Mouse (Mus musculus) telencephalon, adult 2 months (tissue): ENCODE results near the gene Spata20.
A peak's percentile ranks its signal among the peaks of the same experiment; 100 is the strongest.

Source experiments
- DNase-seq: peaks from one replicate; pipeline ENCODE4 v3.0.0-alpha.2; 2011; ENCODE audit warnings: low read depth, low spot score

Spata20 gene

GRCm38 (mm10) chr11:94486001-94486400 lies at the start of gene Spata20:
TSS of gene Spata20 (minus strand) at chr11:94486179.
- DNase-seq: no peak

GRCm38 (mm10) chr11:94533171-94533570 lies 47.2 kb upstream of the Spata20 start:
- peak; percentile 43 for DNase-seq

- no peak for DNase-seq
Observed at GRCm38 (mm10) chr11:94528879-94529278, 42.9 kb upstream of the Spata20 start.

GRCm38 (mm10) chr11:94526171-94526879 lies 40.3 kb upstream of the Spata20 start:
- DNase-seq: no peak

GRCm38 (mm10) chr11:94521219-94521843 lies 35.4 kb upstream of the Spata20 start, which contains the start of gene Mycbpap:
TSS of gene Mycbpap (minus strand) at chr11:94521742.
- DNase-seq: no peak

GRCm38 (mm10) chr11:94513452-94513851 lies 27.5 kb upstream of the Spata20 start:
- no peak for DNase-seq

GRCm38 (mm10) chr11:94508976-94509375 lies 23.0 kb upstream of the Spata20 start:
- DNase-seq: no peak

GRCm38 (mm10) chr11:94501482-94501881 lies 15.5 kb upstream of the Spata20 start:
- DNase-seq: no peak

- no peak for DNase-seq
Observed at GRCm38 (mm10) chr11:94500362-94500761, 14.4 kb upstream of the Spata20 start.

- DNase-seq: no peak
Observed at GRCm38 (mm10) chr11:94499661-94500152, 13.7 kb upstream of the Spata20 start, which contains the start of gene Epn3. TSS of gene Epn3 (minus strand) at chr11:94499974.

- DNase-seq: no peak
Observed at GRCm38 (mm10) chr11:94499035-94499434, 13.1 kb upstream of the Spata20 start.

- DNase-seq: no peak
Observed at GRCm38 (mm10) chr11:94498093-94498996, 12.4 kb upstream of the Spata20 start.

- DNase-seq: no peak
Observed at GRCm38 (mm10) chr11:94495415-94495814, 9.4 kb upstream of the Spata20 start.

- no peak for DNase-seq
Observed at GRCm38 (mm10) chr11:94491749-94492099, 5.7 kb upstream of the Spata20 start.

GRCm38 (mm10) chr11:94491035-94491748 lies 5.2 kb upstream of the Spata20 start:
- no peak for DNase-seq

GRCm38 (mm10) chr11:94489745-94490144 lies 3.8 kb upstream of the Spata20 start:
- no peak for DNase-seq

- no peak for DNase-seq
Observed at GRCm38 (mm10) chr11:94488767-94489533, 3.0 kb upstream of the Spata20 start.

- DNase-seq: no peak
Observed at GRCm38 (mm10) chr11:94485223-94485622, 756 bp downstream of the Spata20 start.

- no peak for DNase-seq
Observed at GRCm38 (mm10) chr11:94484636-94485035, 1.3 kb downstream of the Spata20 start.

GRCm38 (mm10) chr11:94483921-94484320 lies 2.1 kb downstream of the Spata20 start:
- DNase-seq: no peak

- no peak for DNase-seq
Observed at GRCm38 (mm10) chr11:94483436-94483835, 2.5 kb downstream of the Spata20 start.
